Mouse (Mus musculus): ENCODE data around the gene Fubp1. TPM values are rescaled to one million over a fixed set of nuclear protein-coding genes. Genes with fewer than 3 reads are reported as not detected.

The Fubp1 gene
- polyA plus RNA-seq, 1 experiment from 2014 or later, result 424 TPM

GRCm38 (mm10) chr3:152231333-152232100 lies 21.3 kb downstream of the Fubp1 start:
- peaks cover 8% of the 10 kb centered on the region; the same call in 1 of the 2 replicates for H3K36me3 ChIP-seq (ENCODE audit: control insufficient read depth, insufficient read depth, low read length)
- no peak overlapping the region for H3K4me3 ChIP-seq (ENCODE audit: low read depth, low read length)
- no peaks in the 10 kb centered on the region for H3K4me1 ChIP-seq (replicated peaks; ENCODE audit: control insufficient read depth, insufficient read depth, low read length)
- ATAC-seq (ENCODE audit: low FRiP score), result no peak
- no peak overlapping the region for H3K4me2 ChIP-seq (replicated peaks; ENCODE audit: low read depth, low read length)
- WGBS, result 78% methylated on average over 6 of the region's 6 CpGs
- H3K27me3 ChIP-seq (ENCODE audit: control insufficient read depth, insufficient read depth, low read length), result no peaks in the 10 kb centered on the region
- H3K9ac ChIP-seq (ENCODE audit: low read depth, low read length), result no peak overlapping the region
- no peak overlapping the region for H3K27ac ChIP-seq (ENCODE audit: low read depth, low read length)
- no peaks in the 10 kb centered on the region for H3K9me3 ChIP-seq (ENCODE audit: control insufficient read depth, low read length)
- DNase-seq (ENCODE audit: low spot score), result no peak

GRCm38 (mm10) chr3:152235238-152235637 lies 25.0 kb downstream of the Fubp1 start:
- 96% methylated on average over 1 of the region's 1 CpGs for WGBS
- ATAC-seq (ENCODE audit: low FRiP score) (no peak), DNase-seq (ENCODE audit: low spot score) (no peak)
- Histone ChIP-seq H3K9ac (ENCODE audit: low read depth, low read length) (no peak overlapping the region), H3K36me3 (ENCODE audit: control insufficient read depth, insufficient read depth, low read length) (peaks cover 2% of the 10 kb centered on the region; the same call in 1 of the 2 replicates), H3K27ac (ENCODE audit: low read depth, low read length) (no peak overlapping the region), H3K27me3 (ENCODE audit: control insufficient read depth, insufficient read depth, low read length) (no peaks in the 10 kb centered on the region), H3K4me2 (replicated peaks; ENCODE audit: low read depth, low read length) (no peak overlapping the region), H3K4me3 (ENCODE audit: low read depth, low read length) (no peak overlapping the region), H3K4me1 (replicated peaks; ENCODE audit: control insufficient read depth, insufficient read depth, low read length) (no peaks in the 10 kb centered on the region), H3K9me3 (ENCODE audit: control insufficient read depth, low read length) (no peaks in the 10 kb centered on the region)

GRCm38 (mm10) chr3:152235805-152236204 lies 25.6 kb downstream of the Fubp1 start:
- H3K36me3 ChIP-seq (ENCODE audit: control insufficient read depth, insufficient read depth, low read length), result peaks cover 2% of the 10 kb centered on the region; the same call in 1 of the 2 replicates
- no peaks in the 10 kb centered on the region for H3K4me1 ChIP-seq (replicated peaks; ENCODE audit: control insufficient read depth, insufficient read depth, low read length)
- DNase-seq (ENCODE audit: low spot score) (no peak), ATAC-seq (ENCODE audit: low FRiP score) (no peak)
- no peak overlapping the region for H3K9ac ChIP-seq (ENCODE audit: low read depth, low read length)
- no peak overlapping the region for H3K4me3 ChIP-seq (ENCODE audit: low read depth, low read length)
- H3K4me2 ChIP-seq (replicated peaks; ENCODE audit: low read depth, low read length), result no peak overlapping the region
- no peak overlapping the region for H3K27ac ChIP-seq (ENCODE audit: low read depth, low read length)
- WGBS, result 98% methylated on average over 1 of the region's 1 CpGs
- H3K27me3 ChIP-seq (ENCODE audit: control insufficient read depth, insufficient read depth, low read length), result no peaks in the 10 kb centered on the region
- no peaks in the 10 kb centered on the region for H3K9me3 ChIP-seq (ENCODE audit: control insufficient read depth, low read length)

- DNase-seq (ENCODE audit: low spot score) (no peak), ATAC-seq (ENCODE audit: low FRiP score) (no peak)
- H3K4me2 ChIP-seq (replicated peaks; ENCODE audit: low read depth, low read length), result no peak overlapping the region
- 70% methylated on average over 2 of the region's 2 CpGs for WGBS
- H3K36me3 ChIP-seq (ENCODE audit: control insufficient read depth, insufficient read depth, low read length), result no peaks in the 10 kb centered on the region
- H3K27me3 ChIP-seq (ENCODE audit: control insufficient read depth, insufficient read depth, low read length), result no peaks in the 10 kb centered on the region
- no peaks in the 10 kb centered on the region for H3K9me3 ChIP-seq (ENCODE audit: control insufficient read depth, low read length)
- no peaks in the 10 kb centered on the region for H3K4me1 ChIP-seq (replicated peaks; ENCODE audit: control insufficient read depth, insufficient read depth, low read length)
- no peak overlapping the region for H3K4me3 ChIP-seq (ENCODE audit: low read depth, low read length)
- no peak overlapping the region for H3K27ac ChIP-seq (ENCODE audit: low read depth, low read length)
- H3K9ac ChIP-seq (ENCODE audit: low read depth, low read length), result no peak overlapping the region
Observed at GRCm38 (mm10) chr3:152238836-152239235, 28.6 kb downstream of the Fubp1 start.

- Histone ChIP-seq H3K36me3 (ENCODE audit: control insufficient read depth, insufficient read depth, low read length) (no peaks in the 10 kb centered on the region), H3K4me2 (replicated peaks; ENCODE audit: low read depth, low read length) (no peak overlapping the region)
Observed at GRCm38 (mm10) chr3:152239592-152239991, 29.4 kb downstream of the Fubp1 start.

GRCm38 (mm10) chr3:152241098-152241497 lies 30.9 kb downstream of the Fubp1 start:
- Histone ChIP-seq H3K9me3 (ENCODE audit: control insufficient read depth, low read length) (no peaks in the 10 kb centered on the region), H3K4me3 (ENCODE audit: low read depth, low read length) (no peak overlapping the region), H3K9ac (ENCODE audit: low read depth, low read length) (no peak overlapping the region), H3K4me1 (replicated peaks; ENCODE audit: control insufficient read depth, insufficient read depth, low read length) (no peaks in the 10 kb centered on the region), H3K27ac (ENCODE audit: low read depth, low read length) (no peak overlapping the region), H3K4me2 (replicated peaks; ENCODE audit: low read depth, low read length) (no peak overlapping the region), H3K27me3 (ENCODE audit: control insufficient read depth, insufficient read depth, low read length) (no peaks in the 10 kb centered on the region), H3K36me3 (ENCODE audit: control insufficient read depth, insufficient read depth, low read length) (no peaks in the 10 kb centered on the region)
- 82% methylated on average over 3 of the region's 3 CpGs for WGBS
- no peak for DNase-seq (ENCODE audit: low spot score)
- ATAC-seq (ENCODE audit: low FRiP score), result no peak

More at GRCm38 (mm10) chr3:152239592-152239991, 29.4 kb downstream of the Fubp1 start:
- H3K27me3 ChIP-seq (ENCODE audit: control insufficient read depth, insufficient read depth, low read length), result no peaks in the 10 kb centered on the region
- no peak overlapping the region for H3K9ac ChIP-seq (ENCODE audit: low read depth, low read length)
- 0 out of 2 replicates have a peak, but pooled peaks have one; percentile 41 for ATAC-seq (ENCODE audit: low FRiP score)
- no peak overlapping the region for H3K27ac ChIP-seq (ENCODE audit: low read depth, low read length)
- DNase-seq (ENCODE audit: low spot score), result no peak
- no peaks in the 10 kb centered on the region for H3K4me1 ChIP-seq (replicated peaks; ENCODE audit: control insufficient read depth, insufficient read depth, low read length)
- 95% methylated on average over 1 of the region's 1 CpGs for WGBS
- H3K9me3 ChIP-seq (ENCODE audit: control insufficient read depth, low read length), result no peaks in the 10 kb centered on the region
- H3K4me3 ChIP-seq (ENCODE audit: low read depth, low read length), result no peak overlapping the region

GRCm38 (mm10) chr3:152243304-152243703 lies 33.1 kb downstream of the Fubp1 start:
- no peak for DNase-seq (ENCODE audit: low spot score)

GRCm38 (mm10) chr3:152245273-152245910 lies 35.2 kb downstream of the Fubp1 start:
- H3K4me2 ChIP-seq (replicated peaks; ENCODE audit: low read depth, low read length), result no peak overlapping the region
- 81% methylated on average over 5 of the region's 5 CpGs for WGBS
- H3K4me3 ChIP-seq (ENCODE audit: low read depth, low read length), result no peak overlapping the region
- no peak overlapping the region for H3K9ac ChIP-seq (ENCODE audit: low read depth, low read length)
- H3K27ac ChIP-seq (ENCODE audit: low read depth, low read length), result no peak overlapping the region
- no peak for ATAC-seq (ENCODE audit: low FRiP score)
- H3K36me3 ChIP-seq (ENCODE audit: control insufficient read depth, insufficient read depth, low read length), result no peaks in the 10 kb centered on the region
- DNase-seq (ENCODE audit: low spot score), result no peak
- no peaks in the 10 kb centered on the region for H3K27me3 ChIP-seq (ENCODE audit: control insufficient read depth, insufficient read depth, low read length)
- H3K4me1 ChIP-seq (replicated peaks; ENCODE audit: control insufficient read depth, insufficient read depth, low read length), result no peaks in the 10 kb centered on the region
- no peaks in the 10 kb centered on the region for H3K9me3 ChIP-seq (ENCODE audit: control insufficient read depth, low read length)

More at GRCm38 (mm10) chr3:152243304-152243703, 33.1 kb downstream of the Fubp1 start:
- Histone ChIP-seq H3K27ac (ENCODE audit: low read depth, low read length) (no peak overlapping the region), H3K4me3 (ENCODE audit: low read depth, low read length) (no peak overlapping the region), H3K9me3 (ENCODE audit: control insufficient read depth, low read length) (no peaks in the 10 kb centered on the region), H3K9ac (ENCODE audit: low read depth, low read length) (no peak overlapping the region), H3K4me2 (replicated peaks; ENCODE audit: low read depth, low read length) (no peak overlapping the region), H3K27me3 (ENCODE audit: control insufficient read depth, insufficient read depth, low read length) (no peaks in the 10 kb centered on the region), H3K36me3 (ENCODE audit: control insufficient read depth, insufficient read depth, low read length) (no peaks in the 10 kb centered on the region), H3K4me1 (replicated peaks; ENCODE audit: control insufficient read depth, insufficient read depth, low read length) (no peaks in the 10 kb centered on the region)
- no peak for ATAC-seq (ENCODE audit: low FRiP score)
- 77% methylated on average over 4 of the region's 4 CpGs for WGBS

- no peaks in the 10 kb centered on the region for H3K4me1 ChIP-seq (replicated peaks; ENCODE audit: control insufficient read depth, insufficient read depth, low read length)
- ATAC-seq (ENCODE audit: low FRiP score) (no peak), DNase-seq (ENCODE audit: low spot score) (no peak)
- H3K27ac ChIP-seq (ENCODE audit: low read depth, low read length), result no peak overlapping the region
- no peaks in the 10 kb centered on the region for H3K27me3 ChIP-seq (ENCODE audit: control insufficient read depth, insufficient read depth, low read length)
- no peak overlapping the region for H3K4me2 ChIP-seq (replicated peaks; ENCODE audit: low read depth, low read length)
- H3K36me3 ChIP-seq (ENCODE audit: control insufficient read depth, insufficient read depth, low read length), result no peaks in the 10 kb centered on the region
- H3K9ac ChIP-seq (ENCODE audit: low read depth, low read length), result no peak overlapping the region
- no peaks in the 10 kb centered on the region for H3K9me3 ChIP-seq (ENCODE audit: control insufficient read depth, low read length)
- H3K4me3 ChIP-seq (ENCODE audit: low read depth, low read length), result no peak overlapping the region
- WGBS, result 90% methylated on average over 12 of the region's 12 CpGs
Observed at GRCm38 (mm10) chr3:152247708-152248107, 37.5 kb downstream of the Fubp1 start.
